Mouse (Mus musculus) CH12F3 (cell line): ENCODE data around the gene Hoxc9.

Experiments used
- in situ Hi-C: fragments of 300-500 bp; cut with MboI; formaldehyde crosslinking; loops from 2 replicates; pipeline ENCODE4 v1.14.3; 2020; ENCODE audit warnings: low sequenced_read_pairs

Hoxc9 gene

GRCm38 (mm10) chr15:102997431-102997830, 21.2 kb downstream of the Hoxc9 start:
- in situ Hi-C loops: loop anchor here (25.0 kb wide), 1 partner anchor 315 kb away; the partner anchor contains the start of gene Gpr84

- in situ Hi-C loops: loop anchor here (25.0 kb wide), 1 partner anchor 314 kb away; the partner anchor contains the start of gene Gpr84
These were observed 21.7 kb downstream of the Hoxc9 start, which contains the start of gene Hoxc6 for GRCm38 (mm10) chr15:102997939-102998355. Gene Hoxc6 (plus strand): TSS chr15:102998257.

GRCm38 (mm10) chr15:102998608-102999182, 22.5 kb downstream of the Hoxc9 start:
- in situ Hi-C loops: loop anchor here (25.0 kb wide), 1 partner anchor 314 kb away; the partner anchor contains the start of gene Gpr84

GRCm38 (mm10) chr15:102999183-102999831, 23.1 kb downstream of the Hoxc9 start:
- in situ Hi-C loops: loop anchor here (25.0 kb wide), 1 partner anchor 313 kb away; the partner anchor contains the start of gene Gpr84

GRCm38 (mm10) chr15:102999955-103000354, 23.7 kb downstream of the Hoxc9 start:
- in situ Hi-C loops: loop anchor here (25.0 kb wide), 1 partner anchor 312 kb away; the partner anchor contains the start of gene Gpr84

- in situ Hi-C loops: no loop called here
These were observed 24.3 kb downstream of the Hoxc9 start for GRCm38 (mm10) chr15:103000501-103000901.

GRCm38 (mm10) chr15:103001370-103001769, 25.1 kb downstream of the Hoxc9 start:
- in situ Hi-C loops: no loop called here

- in situ Hi-C loops: no loop called here
These were observed 25.9 kb downstream of the Hoxc9 start for GRCm38 (mm10) chr15:103002156-103002555.

GRCm38 (mm10) chr15:103002821-103003448, 26.7 kb downstream of the Hoxc9 start:
- in situ Hi-C loops: no loop called here

GRCm38 (mm10) chr15:103005308-103005707, 29.1 kb downstream of the Hoxc9 start:
- in situ Hi-C loops: no loop called here

GRCm38 (mm10) chr15:103005797-103006196, 29.6 kb downstream of the Hoxc9 start:
- in situ Hi-C loops: no loop called here

- in situ Hi-C loops: no loop called here
These were observed 30.1 kb downstream of the Hoxc9 start for GRCm38 (mm10) chr15:103006326-103006725.

- in situ Hi-C loops: no loop called here
These were observed 33.2 kb downstream of the Hoxc9 start for GRCm38 (mm10) chr15:103009265-103010111.

GRCm38 (mm10) chr15:103010112-103010846, 34.0 kb downstream of the Hoxc9 start:
- in situ Hi-C loops: no loop called here

- in situ Hi-C loops: no loop called here
These were observed 34.8 kb downstream of the Hoxc9 start for GRCm38 (mm10) chr15:103010847-103011555.

- in situ Hi-C loops: no loop called here
These were observed 35.8 kb downstream of the Hoxc9 start for GRCm38 (mm10) chr15:103011928-103012486.

GRCm38 (mm10) chr15:103013238-103013984, 37.2 kb downstream of the Hoxc9 start:
- in situ Hi-C loops: no loop called here
